Mouse (Mus musculus) liver, adult 2 months (tissue): ENCODE measurements around the gene Aox3.

Experiments
- CTCF ChIP-seq: fragments of 200-500 bp; IDR thresholded peaks from 2 replicates; pipeline ENCODE4 v1.5.1; 2011; ENCODE audit warnings: low read depth, low read length, control low read depth
- POLR2A ChIP-seq: fragments of 200-500 bp; IDR thresholded peaks from 2 replicates; pipeline ENCODE4 v1.6.1; 2011; ENCODE audit warnings: low read length, control low read depth; ENCODE audit not compliant: insufficient read depth; ENCODE audit errors: extremely low read depth

- TF ChIP-seq POLR2A (no peak), CTCF (no peak)
Observed at GRCm38 (mm10) chr1:58080446-58080845, 32.5 kb upstream of the Aox3 start.
